Mouse (Mus musculus): ENCODE data around the gene Cnn2.

- peak; percentile 32; the same call in 1 of the 2 replicates for TF ChIP-seq POLR2A (IDR thresholded peaks at IDR 0.05; ENCODE audit: low read depth, low read length)
- no peak for TF ChIP-seq CTCF (IDR thresholded peaks at IDR 0.05; ENCODE audit: extremely low read depth, insufficient read length, insufficient replicate concordance, low read depth, low read length)
Observed at GRCm38 (mm10) chr10:79965325-79965724, 23.1 kb upstream of the Cnn2 start.
